Mouse (Mus musculus): ENCODE data around the gene Pfkp. TPM values are rescaled to one million over a fixed set of nuclear protein-coding genes. Genes with fewer than 3 reads are reported as not detected.

Pfkp gene
- 19.0 and 32.8 TPM in 2 replicates for polyA plus RNA-seq (2016; fragmentation: Nextera tagmentation; extraction: Ambion mirVana)

DNA sequence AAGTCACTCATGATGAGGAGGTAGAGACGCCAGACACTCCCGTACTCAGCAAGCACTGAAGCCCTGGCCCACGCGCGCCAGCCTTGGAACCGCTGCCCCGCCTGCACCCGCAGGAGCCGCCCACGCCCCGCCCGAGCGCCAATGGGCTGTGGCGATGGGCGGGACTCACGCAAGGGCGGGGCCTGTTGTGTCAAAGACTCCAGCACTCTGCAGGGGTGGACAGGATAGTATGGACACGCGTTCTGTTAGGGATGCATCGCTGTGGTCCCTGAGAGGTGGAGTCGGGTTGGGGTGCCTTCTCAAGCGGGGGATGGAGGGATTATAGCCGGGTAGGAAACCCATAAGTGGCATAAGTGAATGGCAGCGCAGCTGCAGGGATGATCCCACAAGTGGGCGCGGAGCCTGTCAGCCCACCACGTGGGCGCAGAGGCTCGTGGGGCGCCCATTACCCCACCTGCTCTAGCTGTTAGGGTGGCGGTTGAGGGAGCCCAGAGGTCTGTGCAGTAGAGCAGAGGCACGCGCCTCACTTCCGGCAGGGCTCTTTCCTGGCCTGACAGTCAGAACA is at the start of gene Pfkp:
Gene Pfkp, minus strand, starts transcription at position 109 of the 565 bp plus-strand sequence.
- H3K27ac ChIP-seq, result peak within 1 kb of the TSS; percentile 72; the same call in 1 of the 2 replicates
- no peaks in the 10 kb centered on the region for H3K36me3 ChIP-seq
- peak; percentile 81 for DNase-seq (ENCODE audit: low spot score)
- H3K4me1 ChIP-seq (replicated peaks), result peaks cover 23% of the 10 kb centered on the region
- H3K4me3 ChIP-seq, result peak within 1 kb of the TSS; percentile 68
- peaks cover 10% of the 10 kb centered on the region for H3K27me3 ChIP-seq (ENCODE audit: insufficient read depth, poor library complexity, severe bottlenecking)
- WGBS, result 3% methylated on average over 34 of the region's 34 CpGs
- no peaks in the 10 kb centered on the region for H3K9me3 ChIP-seq

DNA sequence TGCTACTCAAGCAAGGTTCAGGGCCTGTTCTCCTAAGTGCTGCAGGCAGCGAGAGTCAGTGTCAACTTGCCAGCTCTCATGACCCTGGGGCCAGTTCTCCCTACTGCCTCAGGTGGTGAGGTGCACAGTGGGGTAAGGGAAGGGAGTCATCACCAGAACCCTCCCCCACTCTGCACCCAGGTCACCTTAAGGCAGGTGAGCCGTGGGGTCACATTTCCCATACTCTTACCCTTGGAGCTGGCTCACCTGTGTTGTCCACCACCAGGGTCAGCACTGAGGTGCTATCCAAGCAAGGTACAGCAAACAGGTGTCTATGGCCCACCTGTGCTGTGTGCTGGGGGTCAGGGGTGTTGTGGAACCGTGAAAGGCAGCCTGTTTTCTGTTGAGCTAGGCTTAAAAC is 42.0 kb upstream of the Pfkp start:
- Histone ChIP-seq H3K36me3 (no peaks in the 10 kb centered on the region), H3K27ac (no peak overlapping the region), H3K4me3 (no peak overlapping the region), H3K27me3 (ENCODE audit: insufficient read depth, poor library complexity, severe bottlenecking) (no peaks in the 10 kb centered on the region), H3K9me3 (no peaks in the 10 kb centered on the region), H3K4me1 (replicated peaks) (no peaks in the 10 kb centered on the region)
- no peak for DNase-seq (ENCODE audit: low spot score)
- WGBS, result 77% methylated on average over 3 of the region's 3 CpGs

DNA sequence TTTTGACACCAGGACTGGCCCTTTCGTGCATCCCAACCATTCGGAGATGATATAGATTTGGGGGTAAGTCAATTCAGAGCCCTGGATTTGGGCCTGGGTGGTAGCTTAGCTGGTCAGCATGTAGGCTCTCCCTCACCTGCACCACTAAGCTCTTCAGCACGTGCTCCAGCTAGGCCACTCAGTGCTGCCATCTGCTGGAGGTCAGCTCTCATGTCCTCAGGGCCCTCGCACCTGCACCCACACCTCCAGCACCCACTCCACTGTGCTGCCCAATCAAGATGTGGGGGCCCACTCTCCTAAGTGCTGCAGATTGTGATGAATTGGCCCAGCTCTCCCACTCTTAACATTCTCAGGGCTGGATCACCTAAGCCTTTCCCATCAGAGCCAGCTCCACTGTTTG is 41.4 kb upstream of the Pfkp start:
- no peaks in the 10 kb centered on the region for H3K9me3 ChIP-seq
- H3K4me3 ChIP-seq, result no peak overlapping the region
- no peak overlapping the region for H3K27ac ChIP-seq
- H3K36me3 ChIP-seq, result no peaks in the 10 kb centered on the region
- H3K4me1 ChIP-seq (replicated peaks), result no peaks in the 10 kb centered on the region
- H3K27me3 ChIP-seq (ENCODE audit: insufficient read depth, poor library complexity, severe bottlenecking), result no peaks in the 10 kb centered on the region
- DNase-seq (ENCODE audit: low spot score), result peak; percentile 16
- 63% methylated on average over 4 of the region's 4 CpGs for WGBS

DNA sequence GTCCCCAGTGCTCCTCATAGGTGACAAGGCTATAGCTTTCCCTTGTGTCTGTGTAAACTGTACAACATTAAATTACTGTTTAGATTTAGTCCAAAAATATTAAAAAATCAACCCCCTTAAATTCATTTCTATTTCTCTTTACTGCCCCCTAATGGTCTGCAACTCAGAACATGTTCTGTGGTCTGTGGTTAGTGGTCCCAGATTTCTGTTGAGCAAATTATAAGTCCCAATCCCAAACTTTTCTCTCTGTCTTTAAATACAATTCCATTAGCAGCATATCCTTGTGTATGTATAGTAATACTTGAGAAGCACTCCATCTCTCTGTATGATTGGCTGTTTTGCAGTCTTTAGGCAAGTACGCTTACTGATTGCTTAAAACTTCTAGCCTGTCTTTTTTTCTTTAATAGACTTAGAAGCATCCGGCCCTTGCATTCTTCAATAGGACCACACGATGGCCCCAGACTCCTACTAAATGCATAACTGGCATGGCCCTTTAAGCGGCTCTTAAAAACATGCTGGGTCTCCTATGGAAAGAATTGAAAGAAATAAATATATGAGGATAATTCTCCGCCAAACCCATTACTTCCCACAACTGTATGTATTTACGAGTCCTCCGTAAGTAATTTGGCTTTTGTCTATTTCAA is 40.3 kb upstream of the Pfkp start:
- H3K27me3 ChIP-seq (ENCODE audit: insufficient read depth, poor library complexity, severe bottlenecking), result no peaks in the 10 kb centered on the region
- WGBS, result 56% methylated on average over 7 of the region's 7 CpGs
- H3K9me3 ChIP-seq, result no peaks in the 10 kb centered on the region
- no peaks in the 10 kb centered on the region for H3K36me3 ChIP-seq
- peak; percentile 29 for DNase-seq (ENCODE audit: low spot score)
- no peaks in the 10 kb centered on the region for H3K4me1 ChIP-seq (replicated peaks)
- no peak overlapping the region for H3K27ac ChIP-seq
- no peak overlapping the region for H3K4me3 ChIP-seq

DNA sequence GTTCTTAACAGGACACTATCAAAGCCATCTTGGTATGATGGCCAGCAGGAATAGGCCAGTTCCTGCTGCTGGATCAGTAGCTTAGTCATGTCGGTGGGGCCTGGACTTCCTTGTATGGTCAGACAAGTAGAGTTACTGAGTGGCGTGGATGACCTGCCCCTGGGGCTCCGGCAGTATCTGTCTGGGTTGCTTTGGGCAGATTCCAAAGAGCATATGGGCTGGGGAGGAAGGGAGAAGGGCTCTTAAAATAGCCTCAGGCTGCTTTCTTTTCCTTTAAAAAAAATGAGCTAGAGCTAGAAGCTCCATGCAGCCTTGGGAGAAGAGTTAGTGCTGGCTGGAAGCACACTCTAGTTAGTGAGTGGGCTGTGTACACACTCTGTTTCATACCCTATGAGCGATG is 18.3 kb upstream of the Pfkp start:
- H3K27ac ChIP-seq, result no peak overlapping the region
- no peaks in the 10 kb centered on the region for H3K9me3 ChIP-seq
- DNase-seq (ENCODE audit: low spot score), result no peak
- no peak overlapping the region for H3K4me3 ChIP-seq
- H3K4me1 ChIP-seq (replicated peaks), result no peaks in the 10 kb centered on the region
- no peaks in the 10 kb centered on the region for H3K27me3 ChIP-seq (ENCODE audit: insufficient read depth, poor library complexity, severe bottlenecking)
- H3K36me3 ChIP-seq, result no peaks in the 10 kb centered on the region
- WGBS, result 87% methylated on average over 4 of the region's 4 CpGs

DNA sequence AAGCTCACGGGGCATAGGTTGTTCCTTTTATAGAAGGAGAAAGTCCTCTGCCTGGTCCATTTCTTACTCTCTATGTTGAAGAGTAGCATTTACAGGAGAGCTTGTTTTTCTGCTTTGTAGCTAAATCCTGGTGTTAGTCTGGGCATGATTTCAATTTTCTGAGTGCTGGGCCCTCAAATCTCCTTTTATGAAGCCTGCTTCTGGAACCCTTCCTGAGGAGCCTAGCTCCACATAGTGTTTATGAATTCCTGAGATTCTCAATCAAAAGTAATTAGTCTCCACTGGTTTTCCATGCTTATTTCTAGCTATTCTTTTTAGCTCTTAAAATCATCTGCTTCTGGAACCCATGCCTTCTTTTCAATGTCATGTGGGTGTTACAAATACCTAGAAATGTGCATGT is 16.9 kb upstream of the Pfkp start:
- no peaks in the 10 kb centered on the region for H3K36me3 ChIP-seq
- 73% methylated on average over 1 of the region's 1 CpGs for WGBS
- H3K4me3 ChIP-seq, result no peak overlapping the region
- DNase-seq (ENCODE audit: low spot score), result no peak
- H3K27me3 ChIP-seq (ENCODE audit: insufficient read depth, poor library complexity, severe bottlenecking), result no peaks in the 10 kb centered on the region
- no peak overlapping the region for H3K27ac ChIP-seq
- no peaks in the 10 kb centered on the region for H3K4me1 ChIP-seq (replicated peaks)
- H3K9me3 ChIP-seq, result no peaks in the 10 kb centered on the region

DNA sequence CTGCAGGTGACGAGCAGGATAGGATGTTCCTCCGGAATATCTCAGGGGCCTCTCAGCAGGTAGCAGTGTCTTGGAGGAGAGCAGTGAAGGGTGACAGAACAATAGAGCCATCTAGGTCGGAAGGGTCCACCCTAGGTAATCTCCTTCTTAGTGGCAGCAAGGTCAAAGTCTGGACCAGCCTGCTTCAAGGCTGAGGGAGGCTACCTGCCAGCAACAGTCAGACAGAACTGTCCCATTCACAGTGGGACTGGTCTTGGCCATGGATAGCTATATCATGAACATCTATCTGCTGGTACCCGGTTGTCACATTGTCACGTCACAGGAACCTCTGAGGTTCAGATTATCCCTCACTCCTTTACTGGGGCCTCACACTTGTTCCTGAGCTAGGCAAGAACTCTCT is 15.6 kb upstream of the Pfkp start:
- Histone ChIP-seq H3K9me3 (no peaks in the 10 kb centered on the region), H3K4me1 (replicated peaks) (no peaks in the 10 kb centered on the region), H3K4me3 (no peak overlapping the region), H3K36me3 (no peaks in the 10 kb centered on the region), H3K27me3 (ENCODE audit: insufficient read depth, poor library complexity, severe bottlenecking) (no peaks in the 10 kb centered on the region), H3K27ac (no peak overlapping the region)
- DNase-seq (ENCODE audit: low spot score), result no peak
- 69% methylated on average over 5 of the region's 5 CpGs for WGBS

DNA sequence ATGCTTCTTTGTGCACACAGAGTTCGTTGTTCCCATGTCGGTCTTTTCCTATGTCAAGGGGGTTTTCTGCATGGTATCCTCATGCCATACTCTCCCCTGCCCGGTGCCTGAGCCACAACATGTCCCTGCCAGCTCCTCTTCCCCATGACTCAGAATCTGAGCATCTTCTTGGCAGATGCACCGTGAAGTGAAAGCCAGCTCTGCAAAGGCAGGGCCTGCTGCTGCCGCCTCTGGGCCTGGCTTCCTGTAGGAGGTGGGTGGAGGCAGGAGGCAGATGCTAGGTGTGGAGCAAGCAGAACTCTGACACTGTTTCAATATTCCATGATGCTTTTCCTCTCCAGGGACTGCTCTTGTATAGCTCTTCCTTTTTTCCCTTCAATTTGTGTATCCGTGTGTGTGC is 10.7 kb upstream of the Pfkp start:
- 85% methylated on average over 6 of the region's 6 CpGs for WGBS
- Histone ChIP-seq H3K9me3 (no peaks in the 10 kb centered on the region), H3K4me1 (replicated peaks) (no peaks in the 10 kb centered on the region), H3K36me3 (no peaks in the 10 kb centered on the region), H3K27me3 (ENCODE audit: insufficient read depth, poor library complexity, severe bottlenecking) (no peaks in the 10 kb centered on the region), H3K4me3 (no peak overlapping the region), H3K27ac (no peak overlapping the region)
- DNase-seq (ENCODE audit: low spot score), result no peak

DNA sequence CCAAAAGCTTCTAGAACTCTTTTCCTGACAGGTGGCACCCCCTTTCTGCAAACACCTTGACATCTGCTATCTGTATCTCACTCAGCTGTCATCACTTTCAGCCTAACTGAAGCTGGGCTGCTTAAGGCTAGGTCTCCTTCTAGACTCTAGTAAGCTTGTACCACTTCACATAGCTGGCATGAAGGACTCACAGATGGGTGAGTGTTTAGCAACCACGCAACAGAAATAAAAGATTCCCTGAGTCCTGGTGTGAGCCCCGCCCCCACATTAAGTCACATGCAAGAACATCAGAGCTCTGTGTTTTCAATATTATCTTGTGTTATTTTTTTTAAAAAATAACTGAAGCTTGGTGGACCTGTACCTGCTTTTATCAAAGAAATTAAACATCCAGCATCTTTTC is 8.7 kb upstream of the Pfkp start:
- Histone ChIP-seq H3K9me3 (no peaks in the 10 kb centered on the region), H3K36me3 (no peaks in the 10 kb centered on the region), H3K4me1 (replicated peaks) (no peaks in the 10 kb centered on the region), H3K4me3 (no peak overlapping the region), H3K27ac (no peak overlapping the region), H3K27me3 (ENCODE audit: insufficient read depth, poor library complexity, severe bottlenecking) (no peaks in the 10 kb centered on the region)
- no peak for DNase-seq (ENCODE audit: low spot score)
- WGBS, result 79% methylated on average over 2 of the region's 2 CpGs

DNA sequence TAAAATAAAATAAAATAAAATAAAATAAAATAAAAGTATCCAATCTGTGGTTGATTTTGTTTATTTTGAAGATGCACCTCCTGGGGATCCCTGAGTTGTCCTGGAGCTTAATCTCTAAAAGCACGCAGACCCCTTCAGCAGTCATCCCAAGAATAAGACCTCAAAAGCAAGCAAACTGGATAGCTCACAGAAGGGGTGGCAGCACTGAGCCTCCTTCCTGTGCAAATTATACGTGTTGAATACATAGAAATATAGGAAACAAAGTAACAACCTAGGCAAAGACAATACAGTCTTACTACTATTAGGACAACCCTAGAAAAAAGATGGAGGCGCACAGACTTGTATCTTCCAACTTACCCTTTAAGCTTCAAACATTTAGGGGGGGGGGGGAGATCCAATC is 965 bp upstream of the Pfkp start:
- H3K9me3 ChIP-seq, result no peaks in the 10 kb centered on the region
- no peak overlapping the region for H3K27ac ChIP-seq
- peaks cover 10% of the 10 kb centered on the region for H3K27me3 ChIP-seq (ENCODE audit: insufficient read depth, poor library complexity, severe bottlenecking)
- no peak for DNase-seq (ENCODE audit: low spot score)
- peaks cover 23% of the 10 kb centered on the region for H3K4me1 ChIP-seq (replicated peaks)
- WGBS, result 70% methylated on average over 3 of the region's 3 CpGs
- H3K36me3 ChIP-seq, result no peaks in the 10 kb centered on the region
- no peak overlapping the region for H3K4me3 ChIP-seq

DNA sequence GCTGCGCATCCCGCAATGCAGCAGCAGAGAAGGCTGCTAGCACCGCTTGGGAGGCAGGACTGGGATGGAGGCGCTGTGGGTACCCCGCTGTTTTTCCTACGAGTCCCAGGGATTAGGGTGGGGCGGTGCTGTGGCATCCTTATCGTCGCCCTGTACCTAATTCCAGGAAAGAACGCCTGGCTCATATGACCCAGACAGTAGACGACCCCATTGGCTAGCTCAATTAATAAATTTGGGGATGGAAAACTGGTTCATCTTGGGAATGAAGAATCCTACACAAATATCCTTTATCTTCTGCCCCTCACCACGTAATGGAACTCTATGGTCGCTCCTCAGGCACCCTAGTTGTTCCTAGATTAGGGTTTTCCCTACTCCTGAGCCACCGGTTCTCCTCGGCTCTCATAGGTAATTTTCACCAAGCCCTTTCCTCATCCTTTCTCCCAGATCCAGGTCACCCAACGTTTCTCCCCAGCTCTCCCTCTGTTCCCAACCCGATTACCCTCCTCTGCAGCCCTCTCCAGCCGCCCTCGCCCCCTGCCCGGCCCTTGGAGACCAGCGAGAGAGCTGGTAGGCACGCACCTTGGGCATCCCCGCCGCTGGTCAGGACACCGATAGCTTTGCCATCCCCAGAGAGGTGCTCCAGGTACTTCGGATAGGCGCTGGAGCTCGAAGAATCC is 447 bp downstream of the Pfkp start:
- Histone ChIP-seq H3K4me3 (peak overlapping the region; percentile 68), H3K9me3 (no peaks in the 10 kb centered on the region)
- WGBS, result under 1% methylated on average over 28 of the region's 28 CpGs

DNA sequence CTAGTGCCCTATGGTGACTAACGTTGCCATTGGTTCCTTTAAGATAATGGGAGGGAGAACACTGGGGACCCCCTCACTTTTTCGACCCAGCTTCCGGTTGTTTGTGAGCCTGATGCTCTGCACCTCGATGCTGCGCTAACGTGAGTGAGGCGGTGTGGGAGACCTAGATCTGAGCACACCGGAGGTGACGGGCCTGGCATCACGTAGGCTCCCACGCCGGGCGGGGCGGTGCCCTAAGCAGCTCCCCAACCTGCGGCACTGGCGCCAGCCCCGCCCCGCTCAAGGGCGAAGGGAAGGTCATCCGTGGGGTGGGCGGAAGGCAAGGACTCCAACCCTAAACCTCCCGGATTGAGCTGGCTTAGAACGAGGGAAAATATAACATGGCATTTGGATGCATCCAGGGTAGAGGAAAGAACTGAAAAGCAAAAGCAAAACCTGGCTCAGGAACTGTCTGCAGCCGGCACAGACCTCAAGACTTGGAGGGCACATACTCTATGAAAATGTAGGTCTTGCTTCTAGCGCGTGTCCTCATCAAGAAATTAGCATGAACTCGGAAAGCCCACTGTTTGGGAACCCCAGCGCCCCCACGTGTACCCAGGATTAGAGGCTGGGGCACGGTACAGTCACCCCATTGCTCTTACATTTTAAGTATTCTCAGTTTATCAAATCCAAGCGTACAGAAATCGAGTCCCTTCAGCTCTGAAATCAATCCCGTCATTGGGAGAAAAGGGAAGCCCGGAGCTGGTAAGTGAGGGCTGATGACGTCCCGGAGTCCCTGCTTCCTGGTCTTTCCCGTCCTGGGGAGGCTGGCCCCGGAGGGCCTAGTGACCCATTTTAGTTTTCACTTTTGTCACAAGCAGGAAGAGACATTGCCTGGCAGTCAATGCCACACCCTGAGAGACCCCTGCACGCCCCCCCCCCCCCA is 1.2 kb downstream of the Pfkp start:
- H3K4me1 ChIP-seq (replicated peaks), result peaks cover 23% of the 10 kb centered on the region
- no peaks in the 10 kb centered on the region for H3K36me3 ChIP-seq
- H3K4me3 ChIP-seq, result peak overlapping the region; percentile 68
- H3K27me3 ChIP-seq (ENCODE audit: insufficient read depth, poor library complexity, severe bottlenecking), result peaks cover 10% of the 10 kb centered on the region
- H3K9me3 ChIP-seq, result no peaks in the 10 kb centered on the region
- under 1% methylated on average over 39 of the region's 39 CpGs for WGBS
- DNase-seq (ENCODE audit: low spot score), result peak; percentile 40
- H3K27ac ChIP-seq, result peak overlapping the region; percentile 72

More for the DNA sequence above, 447 bp downstream of the Pfkp start:
- peak overlapping the region; percentile 72; the same call in 1 of the 2 replicates for H3K27ac ChIP-seq
- peaks cover 23% of the 10 kb centered on the region for H3K4me1 ChIP-seq (replicated peaks)
- no peak for DNase-seq (ENCODE audit: low spot score)
- peaks cover 10% of the 10 kb centered on the region for H3K27me3 ChIP-seq (ENCODE audit: insufficient read depth, poor library complexity, severe bottlenecking)
- no peaks in the 10 kb centered on the region for H3K36me3 ChIP-seq

All from hindbrain, embryonic 10.5 days (tissue).